Mouse (Mus musculus) sigmoid colon, adult 10 weeks (tissue): Measurements from ENCODE around the gene Olfr172. TPM values are rescaled to one million over a fixed set of nuclear protein-coding genes. Genes with fewer than 3 reads are reported as not detected.

Source experiments
- polyA plus RNA-seq: library from polyadenylated mRNA; stranded (reverse); fragments of 350-450 nt; fragmentation: Illumina TruSeq; extraction: RNeasy Lipid Tissue Mini Kit (QIAGEN cat#74804); gene quantifications from one replicate; pipeline ENCODE4 v1.2.3, GENCODE M21; 2014; ENCODE audit warnings: low read depth, low replicate concordance

Olfr172 gene
- not detected for polyA plus RNA-seq

GRCm38 (mm10) chr16:58763076-58763475, at the start of gene Olfr172:
Gene Olfr172, minus strand, starts transcription at chr16:58763176.

GRCm38 (mm10) chr16:58800168-58800567, 37.2 kb upstream of the Olfr172 start, which contains the start of gene Olfr173:
Gene Olfr173, minus strand, starts transcription at chr16:58800268.

GRCm38 (mm10) chr16:58727477-58728131, 35.4 kb downstream of the Olfr172 start, which contains the start of gene Cldnd1:
Gene Cldnd1, plus strand, starts transcription at chr16:58727910.

GRCm38 (mm10) chr16:58718666-58719120, 44.3 kb downstream of the Olfr172 start, which contains the start of gene Gpr15:
Gene Gpr15, minus strand, starts transcription at chr16:58719070.

Other genes with a start within 250 kb of the Olfr172 start
- gene St3gal6, start 238.9 kb downstream of the Olfr172 start, polyA plus RNA-seq, result 693 TPM
- gene Gm813, start 146.2 kb downstream of the Olfr172 start, polyA plus RNA-seq, result not detected
- gene E330017A01Rik, start 124.4 kb downstream of the Olfr172 start, polyA plus RNA-seq, result not detected
- 50.0 TPM for gene Cpox, start 92.9 kb downstream of the Olfr172 start, polyA plus RNA-seq
- gene Gpr15, start 44.1 kb downstream of the Olfr172 start, polyA plus RNA-seq, result not detected
- 127 TPM for gene Cldnd1, start 35.3 kb downstream of the Olfr172 start, polyA plus RNA-seq
- gene Olfr173, start 37.1 kb upstream of the Olfr172 start, polyA plus RNA-seq, result not detected
- gene Olfr175-ps1, start 63.6 kb upstream of the Olfr172 start, polyA plus RNA-seq, result not detected
- gene Olfr177, start 111.6 kb upstream of the Olfr172 start, polyA plus RNA-seq, result not detected
- gene Olfr178, start 128.9 kb upstream of the Olfr172 start, polyA plus RNA-seq, result not detected
- gene Olfr181, start 165.6 kb upstream of the Olfr172 start, polyA plus RNA-seq, result not detected
- gene Olfr180, start 166.2 kb upstream of the Olfr172 start, polyA plus RNA-seq, result not detected
- gene Olfr183, start 232.2 kb upstream of the Olfr172 start, polyA plus RNA-seq, result not detected